Mouse (Mus musculus): Measurements from ENCODE around the gene Cyp8b1.

The Cyp8b1 gene

GRCm38 (mm10) chr9:121890441-121890941 is 25.6 kb downstream of the Cyp8b1 start:
- no peak for DNase-seq (ENCODE audit: low read depth)

GRCm38 (mm10) chr9:121889927-121890440 is 26.1 kb downstream of the Cyp8b1 start:
- DNase-seq (ENCODE audit: low read depth): no peak

GRCm38 (mm10) chr9:121882015-121882457 is 34.1 kb downstream of the Cyp8b1 start:
- DNase-seq (ENCODE audit: low read depth): no peak

GRCm38 (mm10) chr9:121881301-121881700 is 34.8 kb downstream of the Cyp8b1 start:
- DNase-seq (ENCODE audit: low read depth): no peak

GRCm38 (mm10) chr9:121880840-121881239 is 35.3 kb downstream of the Cyp8b1 start:
- DNase-seq (ENCODE audit: low read depth): no peak

- DNase-seq (ENCODE audit: low read depth): no peak
These were observed 38.9 kb downstream of the Cyp8b1 start for GRCm38 (mm10) chr9:121877052-121877740.

GRCm38 (mm10) chr9:121873578-121873977 is 42.5 kb downstream of the Cyp8b1 start:
- no peak for DNase-seq (ENCODE audit: low read depth)

GRCm38 (mm10) chr9:121872062-121872683 is 43.9 kb downstream of the Cyp8b1 start:
- no peak for DNase-seq (ENCODE audit: low read depth)

GRCm38 (mm10) chr9:121869973-121870515 is 46.1 kb downstream of the Cyp8b1 start:
- DNase-seq (ENCODE audit: low read depth): no peak

GRCm38 (mm10) chr9:121869432-121869831 is 46.7 kb downstream of the Cyp8b1 start:
- no peak for DNase-seq (ENCODE audit: low read depth)

- no peak for DNase-seq (ENCODE audit: low read depth)
These were observed 47.9 kb downstream of the Cyp8b1 start for GRCm38 (mm10) chr9:121868236-121868635.

GRCm38 (mm10) chr9:121867632-121868031 is 48.5 kb downstream of the Cyp8b1 start:
- DNase-seq (ENCODE audit: low read depth): no peak

- DNase-seq (ENCODE audit: low read depth): no peak
These were observed 50.6 kb downstream of the Cyp8b1 start for GRCm38 (mm10) chr9:121865425-121866008.

GRCm38 (mm10) chr9:121864837-121865236 is 51.3 kb downstream of the Cyp8b1 start:
- DNase-seq (ENCODE audit: low read depth): no peak
